Mouse (Mus musculus) embryonic facial prominence, embryonic 13.5 days (tissue): Measurements from ENCODE around the gene Cep135. TPM values are rescaled to one million over a fixed set of nuclear protein-coding genes. Genes with fewer than 3 reads are reported as not detected.

ENCODE experiments used
- ATAC-seq: fragments of 200-750 bp; cut with Nextera tagmentation; 2 replicates; pipeline ENCODE4 v1.8.0; 2017; ENCODE audit warnings: low read depth; ENCODE audit not compliant: insufficient number of reproducible peaks, insufficient read depth, low FRiP score, low TSS enrichment
- H3K27ac ChIP-seq: fragments of 300-500 bp; sonication (generic); 2 replicates; pipeline ENCODE4 v1.5.1; 2015; ENCODE audit warnings: moderate library complexity, mild to moderate bottlenecking, inconsistent platforms
- H3K27me3 ChIP-seq: fragments of 300-500 bp; sonication (generic); 2 replicates; pipeline ENCODE4 v1.6.1; 2015; ENCODE audit warnings: mild to moderate bottlenecking, inconsistent platforms
- H3K36me3 ChIP-seq: fragments of 300-500 bp; sonication (generic); 2 replicates; pipeline ENCODE4 v1.6.1; 2015; ENCODE audit warnings: mild to moderate bottlenecking, inconsistent platforms
- H3K4me1 ChIP-seq: fragments of 300-500 bp; sonication (generic); 2 replicates; pipeline ENCODE4 v1.6.1; 2015; ENCODE audit warnings: inconsistent platforms
- H3K4me2 ChIP-seq: fragments of 300-500 bp; sonication (generic); 2 replicates; pipeline ENCODE4 v1.6.1; 2015; ENCODE audit warnings: moderate library complexity, mild to moderate bottlenecking, inconsistent platforms
- H3K4me3 ChIP-seq: fragments of 300-500 bp; sonication (generic); 2 replicates; pipeline ENCODE4 v1.5.1; 2015; ENCODE audit warnings: mild to moderate bottlenecking, inconsistent platforms
- H3K9ac ChIP-seq: fragments of 300-500 bp; sonication (generic); 2 replicates; pipeline ENCODE4 v1.6.1; 2015; ENCODE audit warnings: mild to moderate bottlenecking, inconsistent platforms
- H3K9me3 ChIP-seq: fragments of 300-500 bp; sonication (generic); 2 replicates; pipeline ENCODE4 v1.6.1; 2016; ENCODE audit warnings: inconsistent platforms
- WGBS: fragments of 180-500 bp; shearing (Covaris S2); methylation state at CpG from one replicate; pipeline ENCODE4 v1.1.7; 2015; ENCODE audit warnings: mixed read lengths; 5-methylcytosine and 5-hydroxymethylcytosine counted together
- polyA plus RNA-seq: library from polyadenylated mRNA; unstranded; fragments of >200 nt; fragmentation: Nextera tagmentation; extraction: Ambion mirVana; gene quantifications from 2 replicates; pipeline ENCODE4 v1.2.1, GENCODE M21; 2015

Gene Cep135
- polyA plus RNA-seq, 1 experiment from 2014 or later = 10.1 TPM

DNA sequence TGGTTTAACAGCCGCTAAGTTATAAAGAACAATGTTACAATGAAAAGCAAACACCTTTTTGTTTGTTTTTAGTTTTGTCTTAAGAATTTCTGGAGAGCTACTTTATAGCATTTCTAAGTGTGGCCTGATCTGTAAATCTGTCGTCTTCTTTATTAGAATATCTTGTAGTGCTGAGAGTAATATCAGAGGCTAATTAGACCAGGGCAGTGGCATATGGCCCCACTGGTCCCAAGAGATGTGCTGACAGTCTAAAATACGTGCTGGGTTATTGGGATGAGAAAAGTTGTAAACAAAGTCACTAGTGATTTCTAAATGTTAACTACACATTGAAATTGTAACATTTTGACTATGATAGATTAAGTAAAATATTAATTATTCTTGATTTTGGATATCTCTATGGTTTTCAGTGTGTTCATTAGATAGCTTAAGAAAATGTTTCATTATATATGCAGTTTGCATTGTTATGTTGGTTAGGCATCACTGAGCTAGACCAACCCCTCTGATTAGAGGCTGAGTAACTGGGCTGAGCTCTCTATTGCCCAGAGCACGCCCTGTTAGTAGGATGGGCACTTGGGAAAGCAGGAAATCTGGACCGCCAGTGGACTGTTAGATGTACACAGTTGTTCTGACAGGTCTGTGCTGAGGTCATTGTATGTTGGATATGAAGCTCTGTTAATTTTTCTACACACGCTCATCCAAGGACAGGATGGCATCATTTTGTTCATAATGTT, 77.7 kb downstream of the Cep135 start:
- Histone ChIP-seq H3K4me1 (no peaks in the 10 kb centered on the region), H3K36me3 (no peaks in the 10 kb centered on the region), H3K4me2 (no peak overlapping the region), H3K4me3 (no peak overlapping the region), H3K27ac (no peak overlapping the region), H3K9me3 (no peaks in the 10 kb centered on the region), H3K9ac (no peak overlapping the region), H3K27me3 (no peaks in the 10 kb centered on the region)
- whole genome bisulfite sequencing = 85% methylated on average over 6 of the region's 6 CpGs
- ATAC-seq = no peak

- 73% methylated on average over 5 of the region's 5 CpGs for WGBS
- Histone ChIP-seq H3K4me2 (no peak overlapping the region), H3K27me3 (no peaks in the 10 kb centered on the region), H3K27ac (no peak overlapping the region), H3K4me1 (no peaks in the 10 kb centered on the region), H3K9me3 (no peaks in the 10 kb centered on the region), H3K4me3 (no peak overlapping the region), H3K9ac (no peak overlapping the region), H3K36me3 (no peaks in the 10 kb centered on the region)
- ATAC-seq = no peak
Observed at GRCm38 (mm10) chr5:76668118-76668517, 79.6 kb downstream of the Cep135 start.

DNA sequence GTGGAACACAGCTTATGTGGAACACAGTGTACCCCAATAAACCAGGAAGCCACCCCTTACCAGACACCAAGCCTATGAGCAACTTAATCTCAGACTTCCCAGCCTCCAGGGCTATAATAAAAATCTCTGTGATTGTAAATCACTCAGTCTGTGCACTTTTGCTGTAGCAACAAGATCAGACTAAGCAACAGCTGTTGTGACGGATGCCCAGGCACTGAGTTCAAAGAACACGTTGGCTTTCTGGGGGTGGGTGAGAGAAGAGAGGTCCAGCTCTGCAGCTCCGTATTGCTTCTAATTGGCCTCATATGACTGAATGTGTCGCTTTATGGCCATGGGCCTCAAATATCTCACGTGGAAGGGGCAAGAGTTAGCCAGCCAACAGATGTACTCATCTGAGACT, 80.0 kb downstream of the Cep135 start:
- Histone ChIP-seq H3K9ac (no peak overlapping the region), H3K4me3 (no peak overlapping the region), H3K4me1 (no peaks in the 10 kb centered on the region), H3K27me3 (no peaks in the 10 kb centered on the region), H3K9me3 (no peaks in the 10 kb centered on the region), H3K36me3 (no peaks in the 10 kb centered on the region), H3K4me2 (no peak overlapping the region), H3K27ac (no peak overlapping the region)
- no peak for ATAC-seq
- WGBS = 77% methylated on average over 5 of the region's 5 CpGs

- H3K9me3 ChIP-seq = no peaks in the 10 kb centered on the region
- H3K4me1 ChIP-seq = no peaks in the 10 kb centered on the region
- 0 out of 2 replicates have a peak, but pooled peaks cover 10% of the 10 kb centered on the region for H3K36me3 ChIP-seq
- no peak for ATAC-seq
- 90% methylated on average over 10 of the region's 10 CpGs for WGBS
- no peak overlapping the region for H3K4me3 ChIP-seq
- H3K4me2 ChIP-seq = no peak overlapping the region
- no peak overlapping the region for H3K9ac ChIP-seq
- H3K27me3 ChIP-seq = no peaks in the 10 kb centered on the region
- H3K27ac ChIP-seq = no peak overlapping the region
Observed at GRCm38 (mm10) chr5:76670183-76670582, 81.7 kb downstream of the Cep135 start.

GRCm38 (mm10) chr5:76674022-76674653, 85.6 kb downstream of the Cep135 start:
- 94% methylated on average over 5 of the region's 5 CpGs for WGBS
- no peak overlapping the region for H3K4me2 ChIP-seq
- H3K27me3 ChIP-seq = no peaks in the 10 kb centered on the region
- H3K4me1 ChIP-seq = no peaks in the 10 kb centered on the region
- ATAC-seq = no peak
- H3K27ac ChIP-seq = no peak overlapping the region
- no peaks in the 10 kb centered on the region for H3K9me3 ChIP-seq
- H3K9ac ChIP-seq = no peak overlapping the region
- H3K36me3 ChIP-seq = 0 out of 2 replicates have a peak, but pooled peaks cover 10% of the 10 kb centered on the region
- no peak overlapping the region for H3K4me3 ChIP-seq

DNA sequence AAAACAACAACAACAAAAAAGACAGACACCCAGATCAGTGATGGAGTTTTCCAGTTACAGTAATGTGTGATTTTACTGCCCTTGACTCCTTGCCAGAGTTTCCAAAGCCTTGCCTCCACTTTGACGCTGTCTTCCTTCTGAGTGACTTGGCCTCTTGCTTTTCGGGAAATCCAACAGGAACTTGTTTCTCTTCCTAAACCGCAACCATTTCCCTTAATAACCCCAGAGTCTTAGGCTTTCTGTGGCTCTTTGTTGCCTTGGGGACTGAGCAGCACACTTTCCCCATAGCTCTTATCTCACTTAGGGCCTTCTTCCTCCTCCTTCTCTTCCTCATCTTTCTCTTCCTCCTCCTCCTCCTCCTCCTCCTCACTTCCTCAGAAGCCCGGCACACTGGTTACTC, 86.9 kb downstream of the Cep135 start:
- H3K36me3 ChIP-seq = 0 out of 2 replicates have a peak, but pooled peaks cover 13% of the 10 kb centered on the region
- H3K9me3 ChIP-seq = no peaks in the 10 kb centered on the region
- no peaks in the 10 kb centered on the region for H3K4me1 ChIP-seq
- no peak overlapping the region for H3K27ac ChIP-seq
- 87% methylated on average over 4 of the region's 4 CpGs for WGBS
- no peak overlapping the region for H3K4me2 ChIP-seq
- no peaks in the 10 kb centered on the region for H3K27me3 ChIP-seq
- H3K9ac ChIP-seq = no peak overlapping the region
- no peak for ATAC-seq
- no peak overlapping the region for H3K4me3 ChIP-seq

- H3K4me1 ChIP-seq = no peaks in the 10 kb centered on the region
- no peak overlapping the region for H3K9ac ChIP-seq
- no peaks in the 10 kb centered on the region for H3K9me3 ChIP-seq
- H3K4me2 ChIP-seq = no peak overlapping the region
- H3K27me3 ChIP-seq = no peaks in the 10 kb centered on the region
- no peak for ATAC-seq
- no peak overlapping the region for H3K4me3 ChIP-seq
- H3K36me3 ChIP-seq = 0 out of 2 replicates have a peak, but pooled peaks cover 4% of the 10 kb centered on the region
- no peak overlapping the region for H3K27ac ChIP-seq
- WGBS = 74% methylated on average over 3 of the region's 3 CpGs
Observed at GRCm38 (mm10) chr5:76680959-76681358, 92.5 kb downstream of the Cep135 start.

GRCm38 (mm10) chr5:76681895-76682656, 93.6 kb downstream of the Cep135 start:
- H3K4me2 ChIP-seq = no peak overlapping the region
- no peak overlapping the region for H3K27ac ChIP-seq
- no peak for ATAC-seq
- H3K27me3 ChIP-seq = no peaks in the 10 kb centered on the region
- H3K9me3 ChIP-seq = no peaks in the 10 kb centered on the region
- no peaks in the 10 kb centered on the region for H3K4me1 ChIP-seq
- H3K36me3 ChIP-seq = 0 out of 2 replicates have a peak, but pooled peaks cover 4% of the 10 kb centered on the region
- H3K9ac ChIP-seq = no peak overlapping the region
- 78% methylated on average over 4 of the region's 4 CpGs for WGBS
- H3K4me3 ChIP-seq = no peak overlapping the region

DNA sequence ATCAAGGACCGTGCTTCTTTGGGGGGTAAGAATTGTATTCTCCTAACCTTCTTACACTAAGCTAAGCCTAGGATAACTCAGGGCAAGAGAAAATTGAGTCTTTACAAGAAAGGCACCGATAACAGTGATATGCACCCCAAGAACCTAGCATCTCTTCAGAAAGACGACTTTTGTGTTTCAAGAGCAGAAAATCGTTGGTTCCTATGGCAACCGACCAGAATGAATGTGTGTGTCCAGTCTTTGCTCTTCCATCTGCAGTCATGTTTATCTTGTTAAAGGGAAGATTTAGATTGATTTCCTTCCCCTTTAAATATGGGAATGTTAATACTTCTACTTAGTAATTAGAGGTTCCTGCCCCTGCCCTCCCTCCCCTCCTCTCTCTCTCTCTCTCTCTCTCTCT, 95.0 kb downstream of the Cep135 start:
- Histone ChIP-seq H3K27ac (no peak overlapping the region), H3K9me3 (no peaks in the 10 kb centered on the region), H3K36me3 (0 out of 2 replicates have a peak, but pooled peaks cover 4% of the 10 kb centered on the region), H3K9ac (no peak overlapping the region), H3K4me3 (no peak overlapping the region), H3K27me3 (no peaks in the 10 kb centered on the region), H3K4me1 (0 out of 2 replicates have a peak, but pooled peaks cover 7% of the 10 kb centered on the region), H3K4me2 (no peak overlapping the region)
- 64% methylated on average over 5 of the region's 5 CpGs for WGBS
- no peak for ATAC-seq

DNA sequence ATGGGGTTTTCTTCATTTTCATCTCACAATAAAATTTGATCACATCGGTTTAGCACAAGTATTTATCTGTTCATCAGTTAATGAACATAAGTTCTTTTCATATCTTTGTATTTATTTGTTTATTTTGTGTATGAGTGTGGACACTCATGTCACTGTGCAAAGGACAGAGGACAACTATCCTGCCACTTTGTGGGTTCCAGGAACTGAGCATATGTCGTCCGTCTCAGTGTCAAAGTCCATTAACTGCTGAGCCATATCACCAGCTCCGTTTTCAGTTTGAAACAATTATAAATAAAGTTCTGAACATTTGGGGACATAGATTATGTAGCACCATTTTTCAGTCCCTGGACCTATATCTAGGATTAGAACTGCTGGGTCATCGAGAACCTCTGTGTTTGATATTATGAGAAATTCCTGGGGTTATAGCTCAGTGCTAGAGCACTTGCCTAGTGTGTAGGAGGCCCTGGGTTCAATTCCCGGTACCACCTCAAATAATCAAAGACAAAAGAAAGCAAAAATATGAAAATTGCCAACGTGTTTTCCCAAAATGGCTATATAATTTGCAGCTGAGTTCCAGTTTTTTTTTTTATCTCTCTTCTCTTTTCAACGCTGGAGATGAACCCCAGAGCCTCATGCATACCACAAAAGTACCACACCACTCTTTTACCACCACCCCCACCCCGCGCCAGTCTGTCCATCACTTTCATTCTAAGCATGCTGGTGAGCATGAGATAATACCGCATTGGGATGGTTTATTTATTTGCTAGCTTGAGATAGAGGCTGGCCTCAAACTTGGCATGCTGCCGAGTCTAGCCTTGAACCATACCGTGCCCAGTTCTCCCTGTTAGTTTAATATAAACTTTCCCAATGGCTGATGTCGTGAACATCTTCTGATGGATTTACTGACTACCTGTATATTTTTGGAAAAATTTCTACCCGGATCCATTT, 96.4 kb downstream of the Cep135 start:
- 91% methylated on average over 15 of the region's 15 CpGs for WGBS
- H3K4me2 ChIP-seq = no peak overlapping the region
- ATAC-seq = no peak

More for the DNA sequence above, 96.4 kb downstream of the Cep135 start:
- 0 out of 2 replicates have a peak, but pooled peaks cover 10% of the 10 kb centered on the region for H3K4me1 ChIP-seq
- H3K36me3 ChIP-seq = 0 out of 2 replicates have a peak, but pooled peaks cover 4% of the 10 kb centered on the region
- no peak overlapping the region for H3K9ac ChIP-seq
- H3K27ac ChIP-seq = no peak overlapping the region
- no peaks in the 10 kb centered on the region for H3K27me3 ChIP-seq
- H3K9me3 ChIP-seq = no peaks in the 10 kb centered on the region
- H3K4me3 ChIP-seq = no peak overlapping the region
